Mouse (Mus musculus) midbrain, embryonic 12.5 days (tissue): ENCODE measurements at regions not wholly inside any gene's neighbourhood (a gene's known extent, or its start where the extent isn't known, plus 50 kb on each side); places are given as distances from the start of the nearest gene placed in this dataset.

Source experiments
- ATAC-seq: fragments of 200-750 bp; cut with Nextera tagmentation; 2 replicates; pipeline ENCODE4 v1.8.0; 2017; ENCODE audit warnings: low read depth, moderate TSS enrichment, moderate library complexity; ENCODE audit not compliant: low FRiP score
- H3K27ac ChIP-seq: fragments of 300-500 bp; sonication (generic); replicated peaks from 2 replicates; pipeline ENCODE4 v1.5.1; 2016; ENCODE audit warnings: mild to moderate bottlenecking
- H3K27me3 ChIP-seq: fragments of 300-500 bp; sonication (generic); 2 replicates; pipeline ENCODE4 v1.6.1; 2016; ENCODE audit warnings: mild to moderate bottlenecking
- H3K36me3 ChIP-seq: fragments of 300-500 bp; sonication (generic); 2 replicates; pipeline ENCODE4 v1.6.1; 2016
- H3K4me1 ChIP-seq: fragments of 300-500 bp; sonication (generic); 2 replicates; pipeline ENCODE4 v1.6.1; 2016
- H3K4me2 ChIP-seq: fragments of 300-500 bp; sonication (generic); replicated peaks from 2 replicates; pipeline ENCODE4 v1.6.1; 2016; ENCODE audit warnings: mild to moderate bottlenecking, moderate library complexity
- H3K4me3 ChIP-seq: fragments of 300-500 bp; sonication (generic); 2 replicates; pipeline ENCODE4 v1.5.1; 2016; ENCODE audit warnings: mild to moderate bottlenecking
- H3K9ac ChIP-seq: fragments of 300-500 bp; sonication (generic); replicated peaks from 2 replicates; pipeline ENCODE4 v1.6.1; 2016; ENCODE audit warnings: mild to moderate bottlenecking, moderate library complexity
- H3K9me3 ChIP-seq: fragments of 300-500 bp; sonication (generic); 2 replicates; pipeline ENCODE4 v1.6.1; 2016; ENCODE audit warnings: mild to moderate bottlenecking
- WGBS: fragments of 180-500 bp; shearing (Covaris S2); methylation state at CpG from one replicate; pipeline ENCODE4 v1.1.7; 2016; 5-methylcytosine and 5-hydroxymethylcytosine counted together

GRCm38 (mm10) chr15:70920138-70920537 lies 2914.2 kb upstream of the Gm6569 start:
- Histone ChIP-seq H3K36me3 (no peaks in the 10 kb centered on the region), H3K9ac (no peak overlapping the region), H3K27ac (no peak overlapping the region), H3K4me3 (no peak overlapping the region), H3K4me2 (no peak overlapping the region), H3K9me3 (no peaks in the 10 kb centered on the region), H3K27me3 (no peaks in the 10 kb centered on the region), H3K4me1 (no peaks in the 10 kb centered on the region)
- ATAC-seq: no peak

GRCm38 (mm10) chr15:70920862-70921261 lies 2913.5 kb upstream of the Gm6569 start:
- peak; percentile 78; the same call in 1 of the 2 replicates for ATAC-seq
- no peaks in the 10 kb centered on the region for H3K27me3 ChIP-seq
- H3K4me3 ChIP-seq: no peak overlapping the region
- no peaks in the 10 kb centered on the region for H3K9me3 ChIP-seq
- no peak overlapping the region for H3K4me2 ChIP-seq
- H3K4me1 ChIP-seq: no peaks in the 10 kb centered on the region
- H3K9ac ChIP-seq: no peak overlapping the region
- H3K27ac ChIP-seq: no peak overlapping the region
- 35% methylated on average over 2 of the region's 2 CpGs for WGBS
- H3K36me3 ChIP-seq: no peaks in the 10 kb centered on the region
